16 mouse cellular contexts compared by ENCODE assay signal in genomic region chr14:54398921-54399382, GRCm38 (mm10). TPM values are rescaled to one million over a fixed set of nuclear protein-coding genes. Genes with fewer than 3 reads are reported as not detected.
DNase-seq lines count a peak whose midpoint lies in the region; ATAC-seq and TF ChIP-seq lines count a peak whose summit lies in the region.
"Had no signal": no experiment of that assay in that cellular context is flagged by ENCODE, and none has a peak within 500 bp of the region (broad histone marks: within the 10 kb centered on the region; RNA-seq: fewer than 3 reads in every experiment).

No protein-coding gene starts in this region.

- no peak overlapping the region for H3K4me2 ChIP-seq in liver, embryonic 11.5 days
- no peak overlapping the region for H3K4me2 ChIP-seq in kidney, embryonic 14.5 days (replicated peaks; ENCODE audit: low read depth, low read length)
- H3K4me2 ChIP-seq: embryonic facial prominence, embryonic 12.5 days; forebrain, embryonic 13.5 days; heart, embryonic 15.5 days; liver, embryonic 13.5 days had no signal

- no peak overlapping the region for H3K4me3 ChIP-seq in liver, adult 2 months (ENCODE audit: insufficient read depth, low read depth, low read length)
- H3K4me3 ChIP-seq in liver, embryonic 11.5 days (ENCODE audit: low read depth, low read length) = no peak overlapping the region
- H3K4me3 ChIP-seq in kidney, embryonic 14.5 days (ENCODE audit: low read length) = no peak overlapping the region
- H3K4me3 ChIP-seq: embryonic facial prominence, embryonic 12.5 days; forebrain, embryonic 13.5 days; heart, embryonic 15.5 days; liver, embryonic 13.5 days; megakaryocyte, embryonic 14.5 days had no signal

- peak overlapping the region; percentile 13; the same call in 1 of the 2 replicates for H3K27ac ChIP-seq in liver, adult 2 months (replicated peaks; ENCODE audit: insufficient read depth, low read depth, low read length)
- no peak overlapping the region for H3K27ac ChIP-seq in liver, embryonic 11.5 days (ENCODE audit: low read depth, low read length)
- H3K27ac ChIP-seq in kidney, embryonic 14.5 days (ENCODE audit: low read depth, low read length) = peak overlapping the region; percentile 63; the same call in 1 of the 2 replicates
- H3K27ac ChIP-seq: embryonic facial prominence, embryonic 12.5 days; forebrain, embryonic 13.5 days; heart, embryonic 15.5 days; liver, embryonic 13.5 days had no signal

- no peaks in the 10 kb centered on the region; the same call in 1 of the 2 replicates for H3K4me1 ChIP-seq in liver, adult 2 months (ENCODE audit: control insufficient read depth, insufficient read depth, low read length)
- no peaks in the 10 kb centered on the region for H3K4me1 ChIP-seq in liver, embryonic 11.5 days (replicated peaks; ENCODE audit: control insufficient read depth, insufficient read depth, low read length)
- H3K4me1 ChIP-seq in kidney, embryonic 14.5 days (ENCODE audit: control insufficient read depth, insufficient read depth, low read length) = 0 out of 2 replicates have a peak, but pooled peaks cover 4% of the 10 kb centered on the region
- H3K4me1 ChIP-seq: embryonic facial prominence, embryonic 12.5 days; forebrain, embryonic 13.5 days; heart, embryonic 15.5 days had no signal

- no peaks in the 10 kb centered on the region for H3K79me2 ChIP-seq in liver, adult 2 months (ENCODE audit: control insufficient read depth, insufficient read depth, low read length)

- H3K9me3 ChIP-seq in liver, embryonic 11.5 days (ENCODE audit: control insufficient read depth, low read length) = no peaks in the 10 kb centered on the region
- H3K9me3 ChIP-seq in kidney, embryonic 14.5 days (ENCODE audit: control insufficient read depth, low read length) = no peaks in the 10 kb centered on the region
- H3K9me3 ChIP-seq: embryonic facial prominence, embryonic 12.5 days; forebrain, embryonic 13.5 days; heart, embryonic 15.5 days; liver, embryonic 13.5 days had no signal

- 55% methylated on average over 8 of the region's 8 CpGs for WGBS in liver, adult 2 months
- 50% methylated on average over 8 of the region's 8 CpGs for WGBS in liver, embryonic 11.5 days
- 13% methylated on average over 8 of the region's 8 CpGs for WGBS in kidney, embryonic 14.5 days

- TF ChIP-seq CTCF in liver, adult 2 months (IDR thresholded peaks at IDR 0.05; ENCODE audit: low read depth, low read length) = no peak

- no peaks in the 10 kb centered on the region for H3K27me3 ChIP-seq in liver, adult 2 months (ENCODE audit: control insufficient read depth, insufficient read depth, low read length)
- H3K27me3 ChIP-seq in liver, embryonic 11.5 days (replicated peaks; ENCODE audit: control insufficient read depth, insufficient read depth, low read length) = no peaks in the 10 kb centered on the region
- no peaks in the 10 kb centered on the region for H3K27me3 ChIP-seq in kidney, embryonic 14.5 days (ENCODE audit: control insufficient read depth, insufficient read depth, low read length)
- H3K27me3 ChIP-seq: embryonic facial prominence, embryonic 12.5 days; forebrain, embryonic 13.5 days; heart, embryonic 15.5 days; liver, embryonic 13.5 days had no signal

- DNase-seq in liver, adult 2 months (ENCODE audit: extremely low read depth, low read depth, low spot score) = no peak
- DNase-seq in liver, embryonic 11.5 days (ENCODE audit: low spot score) = no peak
- no peak for DNase-seq in right cerebral cortex, postnatal 25 days
- DNase-seq in cerebellum, adult 18-20 months = no peak
- DNase-seq in thymus, postnatal 25 days = no peak
- DNase-seq: adrenal gland, postnatal 36 days; cerebellum, adult 9-11 months; gastrocnemius, postnatal 14 days; liver, embryonic 13.5 days had no signal

- no peak overlapping the region for H3K9ac ChIP-seq in liver, adult 2 months (ENCODE audit: low read depth, low read length)
- no peak overlapping the region for H3K9ac ChIP-seq in liver, embryonic 11.5 days (ENCODE audit: low read depth, low read length)
- H3K9ac ChIP-seq in kidney, embryonic 14.5 days (ENCODE audit: low read depth, low read length) = no peak overlapping the region
- H3K9ac ChIP-seq: embryonic facial prominence, embryonic 12.5 days; forebrain, embryonic 13.5 days; heart, embryonic 15.5 days; liver, embryonic 13.5 days had no signal

- H3K36me3 ChIP-seq in liver, adult 2 months (ENCODE audit: control insufficient read depth, insufficient read depth, low read length) = no peaks in the 10 kb centered on the region
- H3K36me3 ChIP-seq in liver, embryonic 11.5 days (ENCODE audit: control insufficient read depth, insufficient read depth, low read length) = no peaks in the 10 kb centered on the region
- no peaks in the 10 kb centered on the region for H3K36me3 ChIP-seq in kidney, embryonic 14.5 days (ENCODE audit: control insufficient read depth, insufficient read depth, low read length)
- H3K36me3 ChIP-seq: embryonic facial prominence, embryonic 12.5 days; heart, embryonic 15.5 days had no signal

- no peak for ATAC-seq in liver, embryonic 11.5 days (replicated peaks; ENCODE audit: low FRiP score)
- peak; percentile 83 for ATAC-seq in activated CD4-positive, CD25-positive, alpha-beta regulatory T cell, adult 4 months
- ATAC-seq in kidney, embryonic 14.5 days (ENCODE audit: low FRiP score, low TSS enrichment) = peak; percentile 89
- peak; percentile 33; the same call in 1 of the 2 replicates for ATAC-seq in monocyte, adult 5-6 weeks (replicated peaks; ENCODE audit: insufficient number of reproducible peaks, low FRiP score, low TSS enrichment, poor library complexity, severe bottlenecking)
- ATAC-seq: forebrain, embryonic 13.5 days had no signal

- TF ChIP-seq POLR2A in liver, adult 2 months (IDR thresholded peaks at IDR 0.05; ENCODE audit: extremely low read depth, insufficient read depth, low read length) = no peak

RNA-seq across cellular contexts. Expression of gene Slc7a7, which starts 18.6 kb away (rescaled TPM):
- 2.2 and 2.3 TPM in 2 replicates for total RNA-seq in liver, adult 2 months (2014; rRNA removed)
- polyA plus RNA-seq in liver, adult 2 months (2012; rRNA removed) = 2.6 and 4.1 TPM in 2 replicates
- 8.3 and 10.0 TPM in 2 replicates for polyA plus RNA-seq in liver, embryonic 11.5 days (2014; fragmentation: Nextera tagmentation; extraction: Ambion mirVana)
- 1 to 10 TPM in 1 of 2 experiments, under 1 TPM in 1; 0.54 to 1.1 TPM for polyA plus RNA-seq in activated CD4-positive, CD25-positive, alpha-beta regulatory T cell, adult 4 months (2017; shearing (Covaris generic))
- 6.9 and 9.6 TPM in 2 replicates for polyA plus RNA-seq in kidney, embryonic 14.5 days (2014; fragmentation: Nextera tagmentation; extraction: Ambion mirVana)
- 11.3 to 16.7 TPM (median 13.6 TPM) in 3 replicates for total RNA-seq in monocyte, adult 5-6 weeks (2017)

RNA-seq across cellular contexts. Expression of gene Mrpl52, which starts 27.8 kb away (rescaled TPM):
- 77.8 and 85.8 TPM in 2 replicates for total RNA-seq in liver, adult 2 months (2014; rRNA removed)
- 876 and 1,262 TPM in 2 replicates for polyA plus RNA-seq in liver, adult 2 months (2012; rRNA removed)
- 309 and 329 TPM in 2 replicates for polyA plus RNA-seq in liver, embryonic 11.5 days (2014; fragmentation: Nextera tagmentation; extraction: Ambion mirVana)
- 100 to 1,000 TPM; 315 to 319 TPM for polyA plus RNA-seq in activated CD4-positive, CD25-positive, alpha-beta regulatory T cell, adult 4 months (2017; shearing (Covaris generic))
- polyA plus RNA-seq in kidney, embryonic 14.5 days (2014; fragmentation: Nextera tagmentation; extraction: Ambion mirVana) = 269 and 360 TPM in 2 replicates
- total RNA-seq in monocyte, adult 5-6 weeks (2017) = 49.3 to 72.4 TPM (median 52.8 TPM) in 3 replicates

RNA-seq across cellular contexts. Expression of gene Mmp14, which starts 32.5 kb away (rescaled TPM):
- 9.0 and 12.4 TPM in 2 replicates for total RNA-seq in liver, adult 2 months (2014; rRNA removed)
- 44.0 and 52.6 TPM in 2 replicates for polyA plus RNA-seq in liver, adult 2 months (2012; rRNA removed)
- polyA plus RNA-seq in liver, embryonic 11.5 days (2014; fragmentation: Nextera tagmentation; extraction: Ambion mirVana) = 56.6 and 57.6 TPM in 2 replicates
- under 1 TPM; 0.24 to 0.25 TPM for polyA plus RNA-seq in activated CD4-positive, CD25-positive, alpha-beta regulatory T cell, adult 4 months (2017; shearing (Covaris generic))
- polyA plus RNA-seq in kidney, embryonic 14.5 days (2014; fragmentation: Nextera tagmentation; extraction: Ambion mirVana) = 101 and 167 TPM in 2 replicates
- 0.78 to 0.96 TPM in 2 of 3 replicates, not detected in the other for total RNA-seq in monocyte, adult 5-6 weeks (2017)

RNA-seq across cellular contexts. Expression of gene Oxa1l, which starts 38.3 kb away (rescaled TPM):
- 16.4 and 23.1 TPM in 2 replicates for total RNA-seq in liver, adult 2 months (2014; rRNA removed)
- 108 and 116 TPM in 2 replicates for polyA plus RNA-seq in liver, adult 2 months (2012; rRNA removed)
- 42.3 and 46.7 TPM in 2 replicates for polyA plus RNA-seq in liver, embryonic 11.5 days (2014; fragmentation: Nextera tagmentation; extraction: Ambion mirVana)
- polyA plus RNA-seq in activated CD4-positive, CD25-positive, alpha-beta regulatory T cell, adult 4 months (2017; shearing (Covaris generic)) = 10 to 100 TPM; 51.7 to 82.3 TPM
- polyA plus RNA-seq in kidney, embryonic 14.5 days (2014; fragmentation: Nextera tagmentation; extraction: Ambion mirVana) = 63.1 and 69.7 TPM in 2 replicates
- total RNA-seq in monocyte, adult 5-6 weeks (2017) = 24.6 to 34.7 TPM (median 29.1 TPM) in 3 replicates

Comparison
In these comparisons a context has a peak if more than half of its experiments do, and no peak if none do; other contexts are left out.
1. RNA of gene Mmp14, which starts 32.5 kb away (polyA plus RNA-seq): 101 to 167 TPM in kidney, embryonic 14.5 days, 56.6 to 57.6 TPM in liver, embryonic 11.5 days and 44.0 to 52.6 TPM in liver, adult 2 months; 0.24 to 0.25 TPM in activated CD4-positive, CD25-positive, alpha-beta regulatory T cell, adult 4 months; every median in the first group is over 10 times any median in the second.